Mouse (Mus musculus): ENCODE data around the gene Eif4a2. TPM values are rescaled to one million over a fixed set of nuclear protein-coding genes. Genes with fewer than 3 reads are reported as not detected.
A peak's percentile ranks its signal among the peaks of the same experiment; 100 is the strongest.

The Eif4a2 gene
- total and polyA plus RNA-seq, 3 experiments, result 358 to 660 (median 475) TPM

- no peak for TF ChIP-seq POLR2AphosphoS2 (IDR thresholded peaks at IDR 0.05; ENCODE audit: low read depth, low read length)
- TF ChIP-seq UBTF (IDR thresholded peaks at IDR 0.05; ENCODE audit: low read depth, low read length), result no peak
- TF ChIP-seq EP300 (IDR thresholded peaks at IDR 0.05; ENCODE audit: low read length), result no peak
- TF ChIP-seq USF2 (conservative IDR thresholded peaks at IDR 0.05; ENCODE audit: low read depth, low read length), result no peak
- dilution Hi-C loops (cut with MboI; ENCODE audit: extremely low pct_ligation_motif_present, extremely low pct_unique_long_range_greater_than_20kb, low sequenced_read_pairs) (no loop called here), in situ Hi-C loops (cut with MboI; ENCODE audit: low pct_ligation_motif_present, low pct_unique_long_range_greater_than_20kb, low sequenced_read_pairs) (loop anchor here (5.0 to 10.0 kb wide), 2 partner anchors 133 to 286 kb away; no protein-coding TSS in a partner anchor)
- no peak for DNase-seq (ENCODE audit: extremely low read depth)
- H3K4me1 ChIP-seq (ENCODE audit: control insufficient read depth in 1 of 2, insufficient read depth in 2 of 2), result peaks cover 10 to 50% of the 10 kb centered on the region in 2 experiments; a peak in 3 of 4 replicates
- no peak overlapping the region for H3K4me3 ChIP-seq (replicated peaks in 1 of 3; ENCODE audit: low read depth in 2 of 3, low read length in 2 of 3, poor library complexity in 1 of 3)
- H3K9me3 ChIP-seq (replicated peaks; ENCODE audit: low read length), result no peaks in the 10 kb centered on the region
- H3K27me3 ChIP-seq (replicated peaks), result peaks cover 3% of the 10 kb centered on the region
- no peaks in the 10 kb centered on the region for H3K79me2 ChIP-seq (replicated peaks; ENCODE audit: control insufficient read depth, extremely low read depth, insufficient read depth, poor library complexity, severe bottlenecking)
- no peaks in the 10 kb centered on the region for H3K36me3 ChIP-seq (replicated peaks in 1 of 2; ENCODE audit: control insufficient read depth in 1 of 2, insufficient read depth in 1 of 2, low read length in 1 of 2)
- H3K9ac ChIP-seq (ENCODE audit: insufficient read depth, low read depth), result no peak overlapping the region
- no peak overlapping the region for H3K27ac ChIP-seq (ENCODE audit: insufficient read depth, low read depth)
- H3K4me2 ChIP-seq (ENCODE audit: insufficient read depth, low read depth, poor library complexity, severe bottlenecking), result no peak overlapping the region
These were observed 41.7 kb downstream of the Eif4a2 start for GRCm38 (mm10) chr16:23148936-23149335.

GRCm38 (mm10) chr16:23149396-23149795 lies 42.2 kb downstream of the Eif4a2 start:
- Histone ChIP-seq H3K9me3 (replicated peaks; ENCODE audit: low read length) (no peaks in the 10 kb centered on the region), H3K27ac (ENCODE audit: insufficient read depth, low read depth) (no peak overlapping the region), H3K4me2 (ENCODE audit: insufficient read depth, low read depth, poor library complexity, severe bottlenecking) (peak overlapping the region; percentile 12; the same call in 1 of the 2 replicates), H3K27me3 (replicated peaks) (peaks cover 3% of the 10 kb centered on the region), H3K4me3 (replicated peaks in 1 of 3; ENCODE audit: low read depth in 2 of 3, low read length in 2 of 3, poor library complexity in 1 of 3) (no peak overlapping the region), H3K36me3 (replicated peaks in 1 of 2; ENCODE audit: control insufficient read depth in 1 of 2, insufficient read depth in 1 of 2, low read length in 1 of 2) (no peaks in the 10 kb centered on the region), H3K79me2 (replicated peaks; ENCODE audit: control insufficient read depth, extremely low read depth, insufficient read depth, poor library complexity, severe bottlenecking) (no peaks in the 10 kb centered on the region), H3K9ac (ENCODE audit: insufficient read depth, low read depth) (no peak overlapping the region), H3K4me1 (ENCODE audit: control insufficient read depth in 1 of 2, insufficient read depth in 2 of 2) (peaks cover 9 to 47% of the 10 kb centered on the region in 2 experiments; a peak in 3 of 4 replicates)
- dilution Hi-C loops (cut with MboI; ENCODE audit: extremely low pct_ligation_motif_present, extremely low pct_unique_long_range_greater_than_20kb, low sequenced_read_pairs), result no loop called here
- in situ Hi-C loops (cut with MboI; ENCODE audit: low pct_ligation_motif_present, low pct_unique_long_range_greater_than_20kb, low sequenced_read_pairs), result loop anchor here (5.0 to 10.0 kb wide), 2 partner anchors 133 to 285 kb away; no protein-coding TSS in a partner anchor
- no peak for DNase-seq (ENCODE audit: extremely low read depth)
- peak; percentile 54; the same call in 1 of the 2 replicates for TF ChIP-seq BHLHE40 (IDR thresholded peaks at IDR 0.05; ENCODE audit: low read depth, low read length)
- peak; percentile 70 for TF ChIP-seq IRF4 (IDR thresholded peaks at IDR 0.05; ENCODE audit: low read depth, low read length)
- TF ChIP-seq ETS1 (conservative IDR thresholded peaks at IDR 0.05; ENCODE audit: low read depth, low read length), result peak; percentile 48
- TF ChIP-seq MEF2A (IDR thresholded peaks at IDR 0.05; ENCODE audit: borderline replicate concordance, low read depth, low read length), result 0 out of 2 replicates have a peak, but pooled peaks have one; percentile 52
- peak; percentile 47; the same call in 1 of the 2 replicates for TF ChIP-seq SIN3A (IDR thresholded peaks at IDR 0.05; ENCODE audit: low read length)
- TF ChIP-seq TCF12 (IDR thresholded peaks at IDR 0.05; ENCODE audit: low read depth, low read length), result 0 out of 2 replicates have a peak, but pooled peaks have one; percentile 20
- peak; percentile 61; the same call in 1 of the 2 replicates for TF ChIP-seq EP300 (IDR thresholded peaks at IDR 0.05; ENCODE audit: low read length)
- no peak for TF ChIP-seq MAFK (IDR thresholded peaks at IDR 0.05; ENCODE audit: insufficient replicate concordance, low read length)
- TF ChIP-seq HCFC1 (IDR thresholded peaks at IDR 0.05; ENCODE audit: low read depth, low read length), result no peak

- H3K27ac ChIP-seq (ENCODE audit: insufficient read depth, low read depth), result no peak overlapping the region
- peak; percentile 64 for DNase-seq (ENCODE audit: extremely low read depth)
- H3K36me3 ChIP-seq (replicated peaks in 1 of 2; ENCODE audit: control insufficient read depth in 1 of 2, insufficient read depth in 1 of 2, low read length in 1 of 2), result no peaks in the 10 kb centered on the region
- peaks cover 2 to 36% of the 10 kb centered on the region in 2 experiments; a peak in 3 of 4 replicates for H3K4me1 ChIP-seq (ENCODE audit: control insufficient read depth in 1 of 2, insufficient read depth in 2 of 2)
- in situ Hi-C loops (cut with MboI; ENCODE audit: low pct_ligation_motif_present, low pct_unique_long_range_greater_than_20kb, low sequenced_read_pairs), result loop anchor here (5.0 kb wide), 1 partner anchor 76 kb away; no protein-coding TSS in a partner anchor
- H3K9ac ChIP-seq (ENCODE audit: insufficient read depth, low read depth), result no peak overlapping the region
- no peak overlapping the region for H3K4me2 ChIP-seq (ENCODE audit: insufficient read depth, low read depth, poor library complexity, severe bottlenecking)
- dilution Hi-C loops (cut with MboI; ENCODE audit: extremely low pct_ligation_motif_present, extremely low pct_unique_long_range_greater_than_20kb, low sequenced_read_pairs), result no loop called here
- H3K79me2 ChIP-seq (replicated peaks; ENCODE audit: control insufficient read depth, extremely low read depth, insufficient read depth, poor library complexity, severe bottlenecking), result no peaks in the 10 kb centered on the region
- H3K4me3 ChIP-seq (replicated peaks in 1 of 3; ENCODE audit: low read depth in 2 of 3, low read length in 2 of 3, poor library complexity in 1 of 3), result no peak overlapping the region
- no peaks in the 10 kb centered on the region for H3K9me3 ChIP-seq (replicated peaks; ENCODE audit: low read length)
- peaks cover 3% of the 10 kb centered on the region for H3K27me3 ChIP-seq (replicated peaks)
- TF ChIP-seq USF1 (IDR thresholded peaks at IDR 0.05; ENCODE audit: low read depth, low read length) (no peak), MEF2A (IDR thresholded peaks at IDR 0.05; ENCODE audit: borderline replicate concordance, low read depth, low read length) (peak; percentile 33; the same call in 1 of the 2 replicates), CTCF (conservative IDR thresholded peaks at IDR 0.05 in 1 of 2, IDR thresholded peaks at IDR 0.05 in 1 of 2; ENCODE audit: low read depth in 2 of 2, low read length in 2 of 2) (peak in 1 of 2 experiments; percentile 87; a peak in 2 of 4 replicates), POLR2AphosphoS2 (IDR thresholded peaks at IDR 0.05; ENCODE audit: low read depth, low read length) (no peak), RAD21 (IDR thresholded peaks at IDR 0.05; ENCODE audit: low read depth, low read length) (peak; percentile 91), MAX (IDR thresholded peaks at IDR 0.05; ENCODE audit: low read length) (no peak), JUND (conservative IDR thresholded peaks at IDR 0.05; ENCODE audit: low read depth, low read length) (no peak), NRF1 (IDR thresholded peaks at IDR 0.05; ENCODE audit: low read depth, low read length) (no peak), NELFE (IDR thresholded peaks at IDR 0.05; ENCODE audit: low read depth, low read length) (peak; percentile 37; the same call in 1 of the 2 replicates), EP300 (IDR thresholded peaks at IDR 0.05; ENCODE audit: low read length) (no peak), SIN3A (IDR thresholded peaks at IDR 0.05; ENCODE audit: low read length) (0 out of 2 replicates have a peak, but pooled peaks have one; percentile 33), BHLHE40 (IDR thresholded peaks at IDR 0.05; ENCODE audit: low read depth, low read length) (no peak), ZC3H11A (IDR thresholded peaks at IDR 0.05; ENCODE audit: low read depth, low read length) (peak; percentile 79), SMC3 (IDR thresholded peaks at IDR 0.05; ENCODE audit: low read depth, low read length) (peak; percentile 94), ELF1 (IDR thresholded peaks at IDR 0.05; ENCODE audit: low read depth, low read length) (0 out of 2 replicates have a peak, but pooled peaks have one; percentile 9), RCOR1 (conservative IDR thresholded peaks at IDR 0.05; ENCODE audit: low read depth, low read length) (no peak)
These were observed 44.2 kb downstream of the Eif4a2 start for GRCm38 (mm10) chr16:23151423-23151822.
